22 mouse cellular contexts compared by ENCODE assay signal in genomic region chr5:8634489-8634975, GRCm38 (mm10).
"Had no signal": no experiment of that assay in that cellular context is flagged by ENCODE, and none has a peak within 500 bp of the region (broad histone marks: within the 10 kb centered on the region; RNA-seq: fewer than 3 reads in every experiment).

No protein-coding gene starts in this region.

- ATAC-seq: liver, postnatal 0 days; lung, postnatal 0 days; midbrain, embryonic 15.5 days had no signal

- H3K9ac ChIP-seq: kidney, embryonic 15.5 days; limb, embryonic 12.5 days; limb, embryonic 15.5 days; liver, embryonic 14.5 days; liver, postnatal 0 days; lung, embryonic 14.5 days; midbrain, embryonic 12.5 days; midbrain, embryonic 15.5 days; neural tube, embryonic 12.5 days; neural tube, embryonic 15.5 days had no signal

- H3K27ac ChIP-seq: kidney, embryonic 15.5 days; limb, embryonic 12.5 days; limb, embryonic 15.5 days; liver, embryonic 14.5 days; macrophage; midbrain, embryonic 12.5 days; midbrain, embryonic 15.5 days; neural tube, embryonic 12.5 days; neural tube, embryonic 15.5 days; stomach, postnatal 0 days had no signal

- H3K4me2 ChIP-seq: kidney, embryonic 15.5 days; limb, embryonic 12.5 days; limb, embryonic 15.5 days; liver, embryonic 11.5 days; lung, embryonic 14.5 days; midbrain, embryonic 12.5 days; midbrain, embryonic 15.5 days; neural tube, embryonic 12.5 days; neural tube, embryonic 15.5 days had no signal

- H3K4me3 ChIP-seq: kidney, embryonic 15.5 days; limb, embryonic 12.5 days; limb, embryonic 15.5 days; midbrain, embryonic 12.5 days; midbrain, embryonic 15.5 days; neural tube, embryonic 12.5 days; neural tube, embryonic 15.5 days had no signal

- H3K4me1 ChIP-seq: kidney, embryonic 15.5 days; limb, embryonic 12.5 days; limb, embryonic 15.5 days; midbrain, embryonic 12.5 days; midbrain, embryonic 15.5 days; neural tube, embryonic 12.5 days; neural tube, embryonic 15.5 days had no signal

- H3K36me3 ChIP-seq: kidney, embryonic 15.5 days; limb, embryonic 12.5 days; limb, embryonic 15.5 days; midbrain, embryonic 12.5 days; midbrain, embryonic 15.5 days; neural tube, embryonic 12.5 days; neural tube, embryonic 15.5 days had no signal

- DNase-seq: kidney, postnatal 10 days; kidney, postnatal 36 days; left cerebral cortex, postnatal 4 days; liver, postnatal 0 days; lung, embryonic 14.5 days; right cerebral cortex, postnatal 14 days; right cerebral cortex, postnatal 4 days; thymus, adult 2 months; thymus, postnatal 14 days; thymus, postnatal 4 days had no signal

- H3K27me3 ChIP-seq: kidney, embryonic 15.5 days; limb, embryonic 12.5 days; limb, embryonic 15.5 days; midbrain, embryonic 12.5 days; midbrain, embryonic 15.5 days; neural tube, embryonic 12.5 days; neural tube, embryonic 15.5 days had no signal

- H3K9me3 ChIP-seq: kidney, embryonic 15.5 days; limb, embryonic 12.5 days; limb, embryonic 15.5 days; midbrain, embryonic 12.5 days; midbrain, embryonic 15.5 days; neural tube, embryonic 12.5 days; neural tube, embryonic 15.5 days had no signal
